In the genomic region with DNA sequence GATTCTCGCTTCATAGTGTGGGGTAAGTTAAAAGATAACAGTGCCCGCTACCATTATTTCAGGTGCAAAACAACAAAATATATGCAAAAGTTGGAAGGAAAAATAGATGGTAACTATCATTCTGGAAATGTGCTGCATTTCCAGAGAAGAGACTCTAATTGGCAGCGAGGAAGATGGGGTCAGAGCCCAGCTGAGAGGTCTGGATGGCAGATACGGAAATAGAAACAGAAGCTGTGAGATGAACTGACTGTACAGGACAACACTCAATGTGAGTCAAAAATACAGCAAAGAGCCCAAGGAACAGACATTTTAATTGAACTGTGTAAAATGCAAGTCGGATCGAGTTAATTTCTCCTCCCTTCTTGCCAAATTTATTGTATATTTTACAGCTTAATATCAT, we compare ENCODE assay signal across 24 mouse cellular contexts.
DNase-seq lines count a peak whose midpoint lies in the region; ATAC-seq lines count a peak whose summit lies in the region.
"Had no signal": no experiment of that assay in that cellular context is flagged by ENCODE, and none has a peak within 500 bp of the region (broad histone marks: within the 10 kb centered on the region; RNA-seq: fewer than 3 reads in every experiment).

No protein-coding gene starts in this region.

- no peak overlapping the region for H3K4me3 ChIP-seq in limb, embryonic 10.5 days
- H3K4me3 ChIP-seq: embryonic facial prominence, embryonic 10.5 days; embryonic facial prominence, embryonic 13.5 days; erythroblast, embryonic 14.5 days; forebrain, embryonic 12.5 days; heart, adult 2 months; heart, embryonic 10.5 days; heart, embryonic 13.5 days; hindbrain, embryonic 12.5 days; hindbrain, embryonic 15.5 days had no signal

- H3K27ac ChIP-seq in limb, embryonic 10.5 days: no peak overlapping the region
- H3K27ac ChIP-seq: embryonic facial prominence, embryonic 10.5 days; embryonic facial prominence, embryonic 13.5 days; forebrain, embryonic 12.5 days; heart, adult 2 months; heart, embryonic 10.5 days; heart, embryonic 13.5 days; hindbrain, embryonic 12.5 days; hindbrain, embryonic 15.5 days had no signal

- H3K9me3 ChIP-seq in limb, embryonic 10.5 days (replicated peaks): no peaks in the 10 kb centered on the region
- H3K9me3 ChIP-seq: embryonic facial prominence, embryonic 10.5 days; embryonic facial prominence, embryonic 13.5 days; forebrain, embryonic 12.5 days; heart, embryonic 10.5 days; heart, embryonic 13.5 days; hindbrain, embryonic 12.5 days; hindbrain, embryonic 15.5 days had no signal

- peak; percentile 60 for DNase-seq in brain, adult 2 months (ENCODE audit: low read depth, low spot score)
- DNase-seq in cerebellum, adult 18-20 months: peak; percentile 11 to 22
- DNase-seq in cerebellum, adult 9-11 months: peak; percentile 8
- DNase-seq in lung, adult 18-20 months: no peak
- DNase-seq in limb, embryonic 10.5 days (ENCODE audit: low spot score): no peak
- DNase-seq: adrenal gland, adult 8-10 months; adrenal gland, postnatal 25 days; gastrocnemius, postnatal 10 days; gastrocnemius, postnatal 36 days; heart, adult 2 months; heart, postnatal 14 days; kidney, adult 2 months had no signal

- H3K4me1 ChIP-seq in limb, embryonic 10.5 days: peaks cover 27% of the 10 kb centered on the region
- H3K4me1 ChIP-seq: embryonic facial prominence, embryonic 13.5 days; forebrain, embryonic 12.5 days; hindbrain, embryonic 12.5 days; hindbrain, embryonic 15.5 days had no signal

- 94% methylated on average over 6 of the region's 6 CpGs for WGBS in limb, embryonic 10.5 days

- ATAC-seq in CD4-positive, CD25-positive, alpha-beta regulatory T cell, adult 4 months: no peak
- ATAC-seq: activated CD4-positive, CD25-positive, alpha-beta regulatory T cell, adult 4 months; forebrain, embryonic 16.5 days; intestine, postnatal 0 days had no signal

- no peaks in the 10 kb centered on the region for H3K27me3 ChIP-seq in limb, embryonic 10.5 days (ENCODE audit: low read depth, poor library complexity, severe bottlenecking)
- H3K27me3 ChIP-seq: embryonic facial prominence, embryonic 13.5 days; forebrain, embryonic 12.5 days; heart, embryonic 13.5 days; hindbrain, embryonic 12.5 days; hindbrain, embryonic 15.5 days had no signal

- H3K36me3 ChIP-seq in limb, embryonic 10.5 days: no peaks in the 10 kb centered on the region
- H3K36me3 ChIP-seq: embryonic facial prominence, embryonic 10.5 days; embryonic facial prominence, embryonic 13.5 days; forebrain, embryonic 12.5 days; heart, embryonic 10.5 days; heart, embryonic 13.5 days; hindbrain, embryonic 12.5 days; hindbrain, embryonic 15.5 days had no signal

Comparison
In these comparisons a context has a peak if more than half of its experiments do, and no peak if none do; other contexts are left out.
1. DNase-seq: peak in brain, adult 2 months (single experiment), cerebellum, adult 18-20 months (2 of 2) and cerebellum, adult 9-11 months (single experiment); none in lung, adult 18-20 months (0 of 2) and limb, embryonic 10.5 days (single experiment).